Mouse (Mus musculus) urinary bladder, adult 2 months (tissue): ENCODE data around the gene Pon2. TPM values are rescaled to one million over a fixed set of nuclear protein-coding genes. Genes with fewer than 3 reads are reported as not detected.
"Not testable (repeated sequence)": the region's sequence is repeated elsewhere in the genome, so short reads cannot be mapped to it uniquely, and the experiment has no call there.

ENCODE experiments used
- DNase-seq: peaks from one replicate; pipeline ENCODE4 v3.0.0; 2022; ENCODE audit warnings: low spot score
- polyA plus RNA-seq: library from polyadenylated mRNA; depleted of rRNA; stranded (reverse); fragments of >200 nt; gene quantifications from 2 replicates; pipeline ENCODE4 v1.2.3, GENCODE M21; 2012; rRNA removed

Gene Pon2
- polyA plus RNA-seq, 1 experiment: 99.8 TPM

- not testable (repeated sequence) for DNase-seq
Observed at GRCm38 (mm10) chr6:5223551-5223950, 74.7 kb downstream of the Pon2 start.

GRCm38 (mm10) chr6:5222080-5222479 lies 76.2 kb downstream of the Pon2 start:
- no peak for DNase-seq

GRCm38 (mm10) chr6:5218190-5218589 lies 80.1 kb downstream of the Pon2 start:
- DNase-seq: no peak

Other genes with a start within 250 kb of the Pon2 start
- 0.60 and 1.1 TPM in 2 replicates for gene Pon1, start 104.5 kb downstream of the Pon2 start, polyA plus RNA-seq
- 50.1 and 51.9 TPM in 2 replicates for gene Pon3, start 42.2 kb downstream of the Pon2 start, polyA plus RNA-seq
- gene Asb4, start 84.9 kb upstream of the Pon2 start, polyA plus RNA-seq: 1.5 and 1.6 TPM in 2 replicates
- 37.1 and 40.3 TPM in 2 replicates for gene Pdk4, start 197.9 kb upstream of the Pon2 start, polyA plus RNA-seq